Mouse (Mus musculus) ovary, postnatal 10 days (tissue): ENCODE data around the gene Hist2h3c2.

Experiments
- DNase-seq: peaks from one replicate; pipeline ENCODE4 v3.0.0; 2022; ENCODE audit warnings: low spot score

Gene Hist2h3c2

DNA sequence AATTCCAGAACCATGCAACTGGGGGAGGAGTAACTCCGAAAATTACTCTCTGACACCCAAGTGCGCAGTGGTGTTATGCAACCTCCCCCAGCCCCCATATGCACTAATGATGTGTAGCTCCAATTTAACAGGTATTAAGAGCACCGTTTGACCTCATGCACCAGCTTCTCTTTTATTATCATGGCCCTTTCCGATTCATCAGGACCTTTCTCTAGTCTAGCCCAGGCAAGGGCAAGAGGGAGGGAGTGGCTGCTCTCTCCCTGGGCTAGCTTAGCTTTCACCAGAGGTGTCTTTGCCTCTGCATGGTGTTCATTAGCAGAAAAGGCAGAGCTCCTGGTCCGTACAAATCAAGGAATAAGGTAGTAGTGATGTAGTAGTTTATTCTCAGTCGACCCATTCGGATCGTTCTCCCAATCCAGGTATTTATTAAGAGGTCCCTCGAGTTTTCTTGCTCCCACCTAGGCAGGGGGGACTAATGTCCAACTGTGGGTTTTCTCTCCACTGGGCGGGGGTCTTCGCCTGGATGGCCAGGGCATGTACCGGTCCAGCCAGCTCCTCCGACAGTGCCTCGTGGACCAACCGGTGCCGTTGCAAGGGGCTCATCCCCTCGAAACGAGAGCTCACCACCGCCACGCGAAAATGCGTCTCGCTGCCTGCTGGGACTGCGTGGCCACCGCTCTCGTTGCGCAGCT lies 42.3 kb downstream of the Hist2h3c2 start:
- no peak for DNase-seq

DNA sequence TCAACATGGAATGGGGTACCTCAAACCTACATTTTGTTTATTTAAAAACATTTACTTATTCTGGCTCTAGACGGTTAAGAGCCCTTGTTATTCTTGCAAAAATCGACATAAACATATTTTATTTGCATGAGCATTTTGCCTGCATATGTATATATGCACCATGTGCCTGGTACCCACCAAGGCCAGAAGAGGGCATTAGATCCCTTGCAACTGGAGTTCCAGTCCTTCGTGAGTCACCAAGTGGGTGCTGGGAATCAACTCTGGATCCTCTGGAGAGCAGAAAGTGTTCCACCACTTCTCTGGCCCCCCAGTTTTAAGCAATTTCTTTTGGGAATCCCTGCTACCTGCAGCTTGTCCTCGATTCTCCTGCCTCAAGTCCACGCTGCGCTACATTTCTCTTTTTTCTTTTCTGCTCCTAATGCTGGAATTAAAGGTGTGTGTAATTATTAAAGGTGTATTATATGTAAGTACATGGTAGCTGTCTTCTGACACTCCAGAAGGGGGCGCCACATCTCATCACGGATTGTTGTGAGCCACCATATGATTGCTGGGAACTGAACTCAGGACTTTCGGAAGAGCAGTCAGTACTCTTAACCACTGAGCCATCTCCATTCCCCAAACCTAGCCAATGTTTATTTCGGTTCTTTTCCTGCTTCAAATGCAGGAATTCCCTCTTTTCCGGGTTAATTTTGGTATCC lies 43.2 kb downstream of the Hist2h3c2 start:
- no peak for DNase-seq

GRCm38 (mm10) chr3:96194966-96195365 lies 44.0 kb downstream of the Hist2h3c2 start:
- no peak for DNase-seq

- DNase-seq = no peak
Measured at GRCm38 (mm10) chr3:96192977-96193376, 46.0 kb downstream of the Hist2h3c2 start.
